Mouse (Mus musculus): Measurements from ENCODE around the gene Cenpb. TPM values are rescaled to one million over a fixed set of nuclear protein-coding genes. Genes with fewer than 3 reads are reported as not detected.
A peak's percentile ranks its signal among the peaks of the same experiment; 100 is the strongest.

Gene Cenpb
- polyA plus RNA-seq, 1 experiment: 27.7 TPM

- Histone ChIP-seq H3K4me3 (replicated peaks) (peak overlapping the region; percentile 56), H3K36me3 (ENCODE audit: control insufficient read depth) (peaks cover 52% of the 10 kb centered on the region), H3K4me1 (ENCODE audit: control insufficient read depth) (peaks cover 92% of the 10 kb centered on the region), H3K27me3 (ENCODE audit: control insufficient read depth) (no peaks in the 10 kb centered on the region), H3K9me3 (ENCODE audit: control insufficient read depth, low read length) (no peaks in the 10 kb centered on the region)
- TF ChIP-seq GATA1 (IDR thresholded peaks at IDR 0.05; ENCODE audit: low read length) (peak; percentile 96), TAL1 (IDR thresholded peaks at IDR 0.05; ENCODE audit: low read length) (peak; percentile 90)
Measured at GRCm38 (mm10) chr2:131213773-131214172, 33.9 kb upstream of the Cenpb start.

DNA sequence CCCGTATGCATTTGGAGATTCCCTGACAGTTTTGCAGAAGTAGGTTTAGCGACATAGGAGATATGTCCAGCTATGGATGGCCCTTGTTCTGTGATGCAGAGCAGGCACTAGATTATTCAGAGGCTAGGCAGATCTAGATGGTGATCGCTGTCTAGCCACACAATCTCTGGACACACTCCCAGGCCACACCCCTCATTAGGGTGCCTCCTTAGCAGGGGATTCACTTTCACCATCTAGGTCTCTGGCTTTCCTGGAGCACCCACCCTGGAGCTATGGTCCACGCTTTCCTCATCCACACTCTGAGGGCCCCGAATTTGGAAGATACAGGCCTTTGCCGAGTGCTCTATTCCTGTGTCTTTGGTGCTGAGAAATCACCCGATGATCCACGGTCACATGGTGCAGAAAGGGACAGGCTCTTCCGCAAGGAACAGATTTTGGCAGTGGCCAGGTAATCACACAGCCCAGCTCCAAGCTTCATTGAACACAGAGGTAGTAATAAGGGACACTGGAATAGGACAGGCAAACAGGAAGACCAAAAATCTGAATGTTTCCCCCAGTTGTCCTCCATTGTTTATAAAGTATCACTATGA lies 31.3 kb upstream of the Cenpb start:
- H3K27me3 ChIP-seq (ENCODE audit: control insufficient read depth): no peaks in the 10 kb centered on the region
- TF ChIP-seq GATA1 (IDR thresholded peaks at IDR 0.05; ENCODE audit: low read length) (peak; percentile 35; the same call in 1 of the 2 replicates), TAL1 (IDR thresholded peaks at IDR 0.05; ENCODE audit: low read length) (no peak)
- peaks cover 94% of the 10 kb centered on the region for H3K4me1 ChIP-seq (ENCODE audit: control insufficient read depth)
- peaks cover 52% of the 10 kb centered on the region for H3K36me3 ChIP-seq (ENCODE audit: control insufficient read depth)
- H3K9me3 ChIP-seq (ENCODE audit: control insufficient read depth, low read length): no peaks in the 10 kb centered on the region
- H3K4me3 ChIP-seq (replicated peaks): peak overlapping the region; percentile 80

GRCm38 (mm10) chr2:131209969-131210792 lies 30.3 kb upstream of the Cenpb start:
- H3K36me3 ChIP-seq (ENCODE audit: control insufficient read depth): peaks cover 43% of the 10 kb centered on the region
- no peaks in the 10 kb centered on the region for H3K27me3 ChIP-seq (ENCODE audit: control insufficient read depth)
- peaks cover 94% of the 10 kb centered on the region for H3K4me1 ChIP-seq (ENCODE audit: control insufficient read depth)
- peak overlapping the region; percentile 80 for H3K4me3 ChIP-seq (replicated peaks)
- TF ChIP-seq TAL1 (IDR thresholded peaks at IDR 0.05; ENCODE audit: low read length): no peak
- peak; percentile 83 for TF ChIP-seq GATA1 (IDR thresholded peaks at IDR 0.05; ENCODE audit: low read length)
- H3K9me3 ChIP-seq (ENCODE audit: control insufficient read depth, low read length): no peaks in the 10 kb centered on the region

DNA sequence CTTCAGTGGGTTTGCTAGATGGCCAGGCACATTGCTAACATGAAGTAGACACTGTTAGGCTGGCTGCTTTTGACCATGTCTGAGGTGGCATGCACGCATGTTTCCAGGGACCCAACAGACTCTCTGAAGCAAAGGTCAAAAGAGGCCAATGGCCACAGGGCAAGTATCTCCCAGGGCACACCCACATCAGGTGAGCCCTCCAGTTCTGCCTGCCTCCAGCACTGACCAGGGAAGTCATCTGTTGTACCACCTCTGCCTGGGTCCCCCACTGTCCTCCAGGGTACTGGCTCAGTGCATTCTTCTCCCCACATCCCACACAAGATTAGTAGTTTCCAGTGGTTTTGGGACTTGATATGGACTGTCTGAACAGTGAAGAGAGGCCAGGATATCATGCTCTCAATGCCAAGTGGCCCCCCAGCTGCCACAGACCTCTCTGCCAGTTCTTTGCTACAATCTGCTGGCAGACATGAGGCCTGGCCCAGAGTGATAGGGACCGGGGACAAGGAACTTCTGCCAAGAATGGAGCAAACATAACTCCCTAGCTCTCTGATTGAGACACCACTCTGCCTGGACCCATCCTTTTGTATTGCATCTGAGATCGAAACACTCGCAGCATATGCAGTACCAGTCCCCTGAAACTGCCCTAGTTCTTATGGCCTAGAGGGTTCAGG lies 29.4 kb upstream of the Cenpb start:
- peak overlapping the region; percentile 80 for H3K4me3 ChIP-seq (replicated peaks)
- H3K9me3 ChIP-seq (ENCODE audit: control insufficient read depth, low read length): no peaks in the 10 kb centered on the region
- peaks cover 95% of the 10 kb centered on the region for H3K4me1 ChIP-seq (ENCODE audit: control insufficient read depth)
- TF ChIP-seq GATA1 (IDR thresholded peaks at IDR 0.05; ENCODE audit: low read length) (no peak), TAL1 (IDR thresholded peaks at IDR 0.05; ENCODE audit: low read length) (peak; percentile 54)
- H3K27me3 ChIP-seq (ENCODE audit: control insufficient read depth): no peaks in the 10 kb centered on the region
- H3K36me3 ChIP-seq (ENCODE audit: control insufficient read depth): peaks cover 41% of the 10 kb centered on the region

- Histone ChIP-seq H3K4me1 (ENCODE audit: control insufficient read depth) (peaks cover 95% of the 10 kb centered on the region), H3K36me3 (ENCODE audit: control insufficient read depth) (peaks cover 41% of the 10 kb centered on the region), H3K4me3 (replicated peaks) (no peak overlapping the region), H3K9me3 (ENCODE audit: control insufficient read depth, low read length) (no peaks in the 10 kb centered on the region), H3K27me3 (ENCODE audit: control insufficient read depth) (no peaks in the 10 kb centered on the region)
- TF ChIP-seq GATA1 (IDR thresholded peaks at IDR 0.05; ENCODE audit: low read length) (no peak), TAL1 (IDR thresholded peaks at IDR 0.05; ENCODE audit: low read length) (no peak)
Measured at GRCm38 (mm10) chr2:131208356-131208755, 28.5 kb upstream of the Cenpb start.

- no peak for TF ChIP-seq GATA1 (IDR thresholded peaks at IDR 0.05; ENCODE audit: low read length)
- no peak for TF ChIP-seq TAL1 (IDR thresholded peaks at IDR 0.05; ENCODE audit: low read length)
- Histone ChIP-seq H3K9me3 (ENCODE audit: control insufficient read depth, low read length) (no peaks in the 10 kb centered on the region), H3K36me3 (ENCODE audit: control insufficient read depth) (peaks cover 41% of the 10 kb centered on the region), H3K27me3 (ENCODE audit: control insufficient read depth) (no peaks in the 10 kb centered on the region), H3K4me1 (ENCODE audit: control insufficient read depth) (peaks cover 94% of the 10 kb centered on the region), H3K4me3 (replicated peaks) (peak within 1 kb of the TSS; percentile 25)
Measured at GRCm38 (mm10) chr2:131206778-131207177, 26.9 kb upstream of the Cenpb start, which contains the start of gene Ap5s1. Ap5s1 (plus strand) TSS chr2:131207078.

GRCm38 (mm10) chr2:131205521-131206182 lies 25.8 kb upstream of the Cenpb start:
- no peaks in the 10 kb centered on the region for H3K27me3 ChIP-seq (ENCODE audit: control insufficient read depth)
- no peaks in the 10 kb centered on the region for H3K9me3 ChIP-seq (ENCODE audit: control insufficient read depth, low read length)
- H3K4me3 ChIP-seq (replicated peaks): peak overlapping the region; percentile 25
- peaks cover 47% of the 10 kb centered on the region for H3K36me3 ChIP-seq (ENCODE audit: control insufficient read depth)
- H3K4me1 ChIP-seq (ENCODE audit: control insufficient read depth): peaks cover 93% of the 10 kb centered on the region
- peak; percentile 96 for TF ChIP-seq TAL1 (IDR thresholded peaks at IDR 0.05; ENCODE audit: low read length)
- TF ChIP-seq GATA1 (IDR thresholded peaks at IDR 0.05; ENCODE audit: low read length): peak; percentile 96

GRCm38 (mm10) chr2:131204410-131204981 lies 24.6 kb upstream of the Cenpb start:
- Histone ChIP-seq H3K27me3 (ENCODE audit: control insufficient read depth) (no peaks in the 10 kb centered on the region), H3K9me3 (ENCODE audit: control insufficient read depth, low read length) (no peaks in the 10 kb centered on the region; the same call in 1 of the 2 replicates), H3K4me1 (ENCODE audit: control insufficient read depth) (peaks cover 90% of the 10 kb centered on the region), H3K4me3 (replicated peaks) (peak overlapping the region; percentile 25), H3K36me3 (ENCODE audit: control insufficient read depth) (peaks cover 58% of the 10 kb centered on the region)
- no peak for TF ChIP-seq TAL1 (IDR thresholded peaks at IDR 0.05; ENCODE audit: low read length)
- no peak for TF ChIP-seq GATA1 (IDR thresholded peaks at IDR 0.05; ENCODE audit: low read length)
